ENCODE assay signal across 9 mouse cellular contexts in the genomic region with DNA sequence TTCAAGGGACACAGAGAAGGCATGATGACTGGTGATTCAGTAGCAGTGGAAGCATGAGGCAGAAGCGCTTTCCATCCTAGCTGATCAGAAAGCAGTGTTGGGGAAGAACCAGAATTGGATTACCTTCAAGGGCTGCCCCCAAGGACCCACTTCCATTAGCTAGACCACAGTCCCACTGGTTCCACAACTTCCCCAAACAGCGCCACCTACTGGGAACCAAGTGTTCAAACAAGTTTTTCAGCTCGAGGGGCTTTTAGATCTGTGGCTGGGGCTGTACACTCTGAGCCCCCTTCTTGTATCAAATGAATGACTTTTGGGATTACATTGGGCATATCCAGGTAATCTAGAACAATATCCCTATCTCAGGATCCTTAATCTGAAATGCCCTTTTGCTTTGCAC. TPM values are rescaled to one million over a fixed set of nuclear protein-coding genes. Genes with fewer than 3 reads are reported as not detected.
DNase-seq lines count a peak whose midpoint lies in the region; ATAC-seq lines count a peak whose summit lies in the region.
"Had no signal": no experiment of that assay in that cellular context is flagged by ENCODE, and none has a peak within 500 bp of the region (broad histone marks: within the 10 kb centered on the region; RNA-seq: fewer than 3 reads in every experiment).

No protein-coding gene starts in this region.

- H3K4me1 ChIP-seq in neural tube, embryonic 11.5 days (ENCODE audit: control insufficient read depth, insufficient read depth, low read length) = no peaks in the 10 kb centered on the region; the same call in 1 of the 2 replicates
- peaks cover 15% of the 10 kb centered on the region for H3K4me1 ChIP-seq in neural tube, embryonic 15.5 days

- H3K36me3 ChIP-seq in neural tube, embryonic 11.5 days (ENCODE audit: control insufficient read depth, insufficient read depth, low read length) = peaks cover 10% of the 10 kb centered on the region
- peaks cover 12% of the 10 kb centered on the region for H3K36me3 ChIP-seq in neural tube, embryonic 15.5 days

- WGBS in neural tube, embryonic 11.5 days = 33% methylated on average over 3 of the region's 3 CpGs
- WGBS in neural tube, embryonic 15.5 days = 26% methylated on average over 3 of the region's 3 CpGs

- no peak overlapping the region for H3K4me2 ChIP-seq in neural tube, embryonic 11.5 days (ENCODE audit: low read depth)
- no peak overlapping the region for H3K4me2 ChIP-seq in neural tube, embryonic 15.5 days
- H3K4me2 ChIP-seq: embryonic facial prominence, embryonic 12.5 days had no signal

- no peak overlapping the region for H3K27ac ChIP-seq in neural tube, embryonic 11.5 days (ENCODE audit: low read depth, low read length)
- H3K27ac ChIP-seq in neural tube, embryonic 15.5 days (replicated peaks) = no peak overlapping the region
- H3K27ac ChIP-seq: embryonic facial prominence, embryonic 12.5 days had no signal

- H3K9me3 ChIP-seq in neural tube, embryonic 11.5 days (ENCODE audit: control insufficient read depth, low read length) = no peaks in the 10 kb centered on the region
- H3K9me3 ChIP-seq in neural tube, embryonic 15.5 days (replicated peaks) = no peaks in the 10 kb centered on the region
- H3K9me3 ChIP-seq: embryonic facial prominence, embryonic 12.5 days had no signal

- ATAC-seq in neural tube, embryonic 11.5 days (ENCODE audit: insufficient read depth, low FRiP score, low TSS enrichment) = no peak
- no peak for ATAC-seq in neural tube, embryonic 15.5 days (ENCODE audit: low FRiP score)
- no peak for ATAC-seq in monocyte, adult 5-6 weeks (replicated peaks; ENCODE audit: insufficient number of reproducible peaks, low FRiP score, low TSS enrichment, poor library complexity, severe bottlenecking)

- peak; percentile 36 for DNase-seq in gastrocnemius, postnatal 14 days
- DNase-seq in gastrocnemius, adult 8-10 months (ENCODE audit: low spot score in 2 of 2) = no peak
- DNase-seq in neural tube, embryonic 11.5 days (ENCODE audit: low spot score) = peak; percentile 39
- peak; percentile 45 for DNase-seq in c-Kit-negative CD71-positive TER-119-positive erythroid progenitor cells, embryonic 14.5 days (ENCODE audit: low read depth, low spot score)
- DNase-seq in lung, postnatal 14 days = peak; percentile 68
- DNase-seq in left cerebral cortex, adult 11 months (ENCODE audit: low spot score) = no peak

- intact Hi-C loops in gastrocnemius, postnatal 14 days (cut with DNase I; ENCODE audit: low total_unique reads) = loop anchor here (5.0 kb wide), 1 partner anchor 71 kb away; no protein-coding TSS in a partner anchor

- no peak overlapping the region for H3K4me3 ChIP-seq in neural tube, embryonic 11.5 days (ENCODE audit: low read depth, low read length)
- H3K4me3 ChIP-seq in neural tube, embryonic 15.5 days (replicated peaks) = no peak overlapping the region
- H3K4me3 ChIP-seq: embryonic facial prominence, embryonic 12.5 days had no signal

- no peaks in the 10 kb centered on the region for H3K27me3 ChIP-seq in neural tube, embryonic 11.5 days (ENCODE audit: control insufficient read depth, insufficient read depth, low read length)
- no peaks in the 10 kb centered on the region for H3K27me3 ChIP-seq in neural tube, embryonic 15.5 days (replicated peaks)
- H3K27me3 ChIP-seq: embryonic facial prominence, embryonic 12.5 days had no signal

- H3K9ac ChIP-seq in neural tube, embryonic 11.5 days (ENCODE audit: low read length) = no peak overlapping the region
- H3K9ac ChIP-seq in neural tube, embryonic 15.5 days (replicated peaks) = no peak overlapping the region
- H3K9ac ChIP-seq: embryonic facial prominence, embryonic 12.5 days had no signal

RNA-seq across cellular contexts. Expression of gene Sacm1l, which starts 5.9 kb away (rescaled TPM):
- 10 to 100 TPM; 19.2 to 23.7 TPM for total RNA-seq in gastrocnemius, postnatal 14 days (2021)
- total RNA-seq in gastrocnemius, adult 8-10 months (2022) = 10 to 100 TPM; 15.8 to 25.1 (median 19.2) TPM
- 52.4 and 56.3 TPM in 2 replicates for polyA plus RNA-seq in neural tube, embryonic 11.5 days (2014; fragmentation: Nextera tagmentation; extraction: Ambion mirVana)
- 57.4 and 59.3 TPM in 2 replicates for polyA plus RNA-seq in neural tube, embryonic 15.5 days (2015; fragmentation: Nextera tagmentation; extraction: Ambion mirVana)
- total RNA-seq in monocyte, adult 5-6 weeks (2017) = 44.7 to 69.1 TPM (median 57.9 TPM) in 3 replicates

RNA-seq across cellular contexts. Expression of gene Limd1, which starts 45.2 kb away (rescaled TPM):
- 10 to 100 TPM; 29.4 to 31.2 TPM for total RNA-seq in gastrocnemius, postnatal 14 days (2021)
- total RNA-seq in gastrocnemius, adult 8-10 months (2022) = 10 to 100 TPM; 34.3 to 48.3 (median 40.6) TPM
- 48.1 and 52.4 TPM in 2 replicates for polyA plus RNA-seq in neural tube, embryonic 11.5 days (2014; fragmentation: Nextera tagmentation; extraction: Ambion mirVana)
- polyA plus RNA-seq in neural tube, embryonic 15.5 days (2015; fragmentation: Nextera tagmentation; extraction: Ambion mirVana) = 10.9 and 20.3 TPM in 2 replicates
- total RNA-seq in monocyte, adult 5-6 weeks (2017) = 54.7 to 68.7 TPM (median 65.2 TPM) in 3 replicates

Comparison
In these comparisons a context has a peak if more than half of its experiments do, and no peak if none do; other contexts are left out.
1. DNase-seq: peak in gastrocnemius, postnatal 14 days (single experiment), neural tube, embryonic 11.5 days (single experiment), c-Kit-negative CD71-positive TER-119-positive erythroid progenitor cells, embryonic 14.5 days (single experiment) and lung, postnatal 14 days (single experiment); none in gastrocnemius, adult 8-10 months (0 of 2) and left cerebral cortex, adult 11 months (single experiment).